Mouse (Mus musculus) cerebellum, adult 11 months (tissue): ENCODE results near the gene Itm2a.

Source experiments
- DNase-seq: peaks from one replicate; pipeline ENCODE4 v3.0.0; 2022

Gene Itm2a

DNA sequence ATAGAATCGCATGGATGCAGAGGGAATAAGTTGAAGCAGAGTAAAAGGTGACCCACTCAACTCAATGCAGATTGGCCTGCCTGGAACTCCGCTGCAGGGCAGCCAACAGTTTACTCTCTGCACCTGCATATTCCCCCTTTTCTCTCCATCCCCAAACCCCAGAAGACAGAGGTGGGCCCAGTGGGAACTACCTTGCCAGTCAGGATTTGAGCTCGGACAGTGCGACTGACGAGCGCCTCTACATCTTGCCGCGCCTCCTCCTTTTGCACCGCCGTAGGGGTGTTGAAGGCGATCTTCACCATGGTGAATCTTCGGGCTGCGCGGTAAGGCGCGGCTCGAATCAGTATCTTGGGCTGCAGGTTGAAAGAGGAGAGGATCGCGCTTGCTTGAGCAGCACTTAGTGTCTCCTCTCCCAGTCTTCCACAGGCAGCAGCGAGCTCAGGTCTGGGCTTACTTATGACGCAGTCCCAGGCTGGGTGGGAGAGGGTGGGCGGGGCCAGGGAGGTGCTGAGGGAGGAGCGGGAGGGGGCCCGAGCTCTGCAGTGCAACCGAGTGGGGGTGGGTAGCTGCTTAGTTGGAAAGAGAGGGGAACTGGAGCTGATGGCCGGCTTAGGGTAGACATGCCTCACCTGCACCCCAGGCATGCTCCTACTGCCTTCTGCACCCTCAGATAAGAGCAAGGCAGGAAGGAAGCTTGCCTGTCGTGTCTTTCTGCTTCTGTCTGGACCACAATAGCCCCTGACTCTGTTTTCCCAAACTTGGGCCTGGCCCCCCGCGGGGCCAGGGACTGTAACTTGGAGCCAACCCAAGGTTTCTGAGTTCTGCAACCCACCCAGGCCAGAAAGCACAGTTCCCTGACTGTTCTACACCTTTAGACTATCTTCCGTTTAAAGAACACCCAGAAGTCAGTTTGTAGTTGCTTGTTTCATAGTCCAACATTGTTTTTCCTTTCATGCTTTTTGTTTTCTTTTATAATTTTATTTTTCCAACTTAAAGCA is at the start of gene Itm2a:
Gene Itm2a, minus strand, starts transcription at position 462 of the 998 bp plus-strand sequence.
- no peak for DNase-seq

DNA sequence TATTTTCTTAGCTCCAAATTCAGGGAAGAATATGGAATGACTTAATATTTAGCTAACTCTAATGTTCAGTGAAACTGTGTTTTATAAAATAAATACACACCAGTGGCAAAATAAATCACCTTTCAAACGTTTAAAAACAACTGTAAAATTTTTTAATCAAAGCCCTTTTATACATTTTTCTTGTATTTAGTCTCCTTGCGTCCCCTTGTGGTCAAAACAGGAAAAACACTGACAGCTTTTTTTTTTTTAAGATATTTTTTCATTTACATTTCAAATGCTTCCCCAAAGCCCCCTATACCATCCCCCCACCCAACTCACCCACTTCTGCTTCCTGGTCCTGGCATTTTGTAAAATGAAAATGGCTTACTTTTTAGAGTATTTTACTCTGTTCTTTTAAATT is 32.7 kb upstream of the Itm2a start:
- no peak for DNase-seq

GRCm38 (mm10) chrX:107421304-107421703 is 18.1 kb upstream of the Itm2a start:
- no peak for DNase-seq

- DNase-seq, result no peak
Observed at GRCm38 (mm10) chrX:107417345-107417744, 14.2 kb upstream of the Itm2a start.

DNA sequence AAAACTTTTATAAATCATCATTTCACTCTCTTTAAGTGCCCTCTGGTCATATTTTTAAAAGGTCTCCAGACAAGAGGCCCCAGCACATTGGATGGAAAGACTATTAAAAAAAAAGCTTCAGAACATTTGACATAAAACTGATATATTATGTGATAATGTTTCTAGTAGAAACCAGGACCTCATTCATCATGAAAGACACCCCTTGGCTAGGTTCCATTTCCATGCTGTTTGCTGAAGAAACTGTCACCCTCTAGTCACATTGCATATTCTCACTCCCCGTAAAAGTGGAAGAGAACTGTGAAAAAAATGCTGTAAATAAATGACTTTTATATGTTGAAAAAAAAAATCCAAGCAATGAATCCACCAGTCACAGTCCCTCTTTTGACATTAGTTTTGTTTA is 12.8 kb upstream of the Itm2a start:
- DNase-seq, result no peak

DNA sequence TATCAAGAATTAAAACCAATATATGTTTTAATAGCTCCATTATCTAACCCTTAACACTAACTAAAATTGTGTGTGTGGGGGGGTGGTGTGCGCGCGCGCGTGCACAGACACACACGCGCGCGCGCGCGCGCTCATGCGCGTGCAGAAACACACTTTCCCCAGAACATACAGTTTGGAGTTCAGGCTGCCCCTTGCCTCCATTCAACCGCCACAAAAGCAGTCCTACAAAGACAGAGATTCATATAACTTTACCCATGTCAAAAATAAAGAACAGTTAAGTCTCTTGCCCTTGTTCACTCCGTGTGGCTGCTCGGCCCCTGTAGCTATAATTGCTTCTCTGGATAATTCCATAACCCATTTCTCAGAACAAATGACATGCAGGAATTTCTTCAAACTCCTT is 695 bp downstream of the Itm2a start:
- no peak for DNase-seq

GRCm38 (mm10) chrX:107399087-107399486 is 4.1 kb downstream of the Itm2a start:
- no peak for DNase-seq

DNA sequence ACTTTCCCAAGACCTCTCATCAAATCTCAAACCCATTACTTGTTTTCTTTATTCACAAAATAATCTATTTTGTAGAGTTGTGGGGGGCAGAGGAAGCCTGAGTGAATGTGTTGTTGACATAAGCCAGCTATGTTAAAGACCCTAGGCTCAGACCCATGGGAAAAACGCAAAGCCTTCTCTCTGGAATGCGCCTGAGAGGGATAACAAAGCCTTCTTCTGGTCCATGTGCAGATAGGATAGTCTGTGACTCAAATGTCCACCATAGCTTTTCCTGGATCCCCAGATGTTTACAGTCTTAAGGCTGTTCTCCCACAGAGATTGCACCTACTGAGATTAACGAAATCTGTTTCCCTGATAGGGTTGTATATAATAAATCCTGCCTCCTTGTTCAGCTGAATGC is 9.9 kb downstream of the Itm2a start:
- no peak for DNase-seq

DNA sequence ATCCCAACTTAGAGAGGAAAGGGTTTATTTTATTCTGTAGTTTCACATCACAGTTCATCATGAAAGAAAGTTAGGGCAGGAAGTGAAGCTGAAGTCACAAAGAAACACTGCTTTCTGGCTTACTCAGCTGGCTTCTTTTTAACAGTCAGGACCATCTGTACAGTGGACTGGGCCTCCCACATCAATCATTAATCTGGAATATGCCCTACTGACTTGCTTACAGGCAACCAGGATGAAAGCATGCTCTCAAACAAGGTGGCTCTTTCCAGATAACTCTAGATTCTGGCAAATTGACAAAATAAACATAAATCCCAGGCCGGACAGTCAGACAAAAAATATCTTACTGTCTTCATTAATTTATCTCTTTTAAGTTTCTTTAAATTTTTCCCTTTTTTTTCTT is 27.8 kb downstream of the Itm2a start:
- no peak for DNase-seq
